Mouse (Mus musculus): ENCODE measurements around the gene Adora1. TPM values are rescaled to one million over a fixed set of nuclear protein-coding genes. Genes with fewer than 3 reads are reported as not detected.

Adora1 gene
- 0.64 and 1.0 TPM in 2 replicates for polyA plus RNA-seq (2016; fragmentation: Nextera tagmentation; extraction: Ambion mirVana)

- Histone ChIP-seq H3K4me3 (peak within 1 kb of the TSS; percentile 44), H3K9ac (replicated peaks) (peak within 1 kb of the TSS; percentile 48; the same call in 1 of the 2 replicates), H3K4me1 (peaks cover 15% of the 10 kb centered on the region), H3K4me2 (replicated peaks) (peak within 1 kb of the TSS; percentile 68), H3K27me3 (peaks cover 60% of the 10 kb centered on the region), H3K36me3 (no peaks in the 10 kb centered on the region), H3K27ac (replicated peaks) (no peak within 1 kb of the TSS), H3K9me3 (no peaks in the 10 kb centered on the region)
- no peak for ATAC-seq (ENCODE audit: low FRiP score, low read depth)
- WGBS, result 1% methylated on average over 37 of the region's 37 CpGs
Observed at GRCm38 (mm10) chr1:134235391-134235921, at the start of gene Adora1. TSS of gene Adora1 (minus strand) at chr1:134235431.

GRCm38 (mm10) chr1:134283108-134283507 is 47.9 kb upstream of the Adora1 start:
- H3K9ac ChIP-seq (replicated peaks), result no peak overlapping the region
- ATAC-seq (ENCODE audit: low FRiP score, low read depth), result no peak
- no peak overlapping the region for H3K27ac ChIP-seq (replicated peaks)
- no peak overlapping the region for H3K4me2 ChIP-seq (replicated peaks)
- WGBS, result 57% methylated on average over 1 of the region's 1 CpGs
- no peaks in the 10 kb centered on the region for H3K4me1 ChIP-seq
- no peak overlapping the region for H3K4me3 ChIP-seq
- H3K9me3 ChIP-seq, result no peaks in the 10 kb centered on the region
- H3K27me3 ChIP-seq, result no peaks in the 10 kb centered on the region
- no peaks in the 10 kb centered on the region for H3K36me3 ChIP-seq

- no peak for ATAC-seq (ENCODE audit: low FRiP score, low read depth)
- no peaks in the 10 kb centered on the region for H3K9me3 ChIP-seq
- WGBS, result 80% methylated on average over 3 of the region's 3 CpGs
- H3K27ac ChIP-seq (replicated peaks), result no peak overlapping the region
- no peaks in the 10 kb centered on the region for H3K4me1 ChIP-seq
- H3K27me3 ChIP-seq, result no peaks in the 10 kb centered on the region
- no peak overlapping the region for H3K4me2 ChIP-seq (replicated peaks)
- H3K4me3 ChIP-seq, result no peak overlapping the region
- no peak overlapping the region for H3K9ac ChIP-seq (replicated peaks)
- no peaks in the 10 kb centered on the region for H3K36me3 ChIP-seq
Observed at GRCm38 (mm10) chr1:134282342-134282741, 47.1 kb upstream of the Adora1 start.

GRCm38 (mm10) chr1:134281563-134281962 is 46.3 kb upstream of the Adora1 start:
- ATAC-seq (ENCODE audit: low FRiP score, low read depth), result no peak
- no peak overlapping the region for H3K27ac ChIP-seq (replicated peaks)
- WGBS, result 79% methylated on average over 4 of the region's 4 CpGs
- no peaks in the 10 kb centered on the region for H3K9me3 ChIP-seq
- no peaks in the 10 kb centered on the region for H3K4me1 ChIP-seq
- no peak overlapping the region for H3K9ac ChIP-seq (replicated peaks)
- H3K4me2 ChIP-seq (replicated peaks), result no peak overlapping the region
- H3K36me3 ChIP-seq, result no peaks in the 10 kb centered on the region
- no peak overlapping the region for H3K4me3 ChIP-seq
- no peaks in the 10 kb centered on the region for H3K27me3 ChIP-seq

GRCm38 (mm10) chr1:134280174-134280573 is 44.9 kb upstream of the Adora1 start:
- no peak overlapping the region for H3K4me2 ChIP-seq (replicated peaks)
- H3K27ac ChIP-seq (replicated peaks), result no peak overlapping the region
- no peak overlapping the region for H3K9ac ChIP-seq (replicated peaks)
- H3K36me3 ChIP-seq, result no peaks in the 10 kb centered on the region
- H3K4me1 ChIP-seq, result no peaks in the 10 kb centered on the region
- no peaks in the 10 kb centered on the region for H3K9me3 ChIP-seq
- ATAC-seq (ENCODE audit: low FRiP score, low read depth), result no peak
- WGBS, result 74% methylated on average over 5 of the region's 5 CpGs
- no peaks in the 10 kb centered on the region for H3K27me3 ChIP-seq
- H3K4me3 ChIP-seq, result no peak overlapping the region

GRCm38 (mm10) chr1:134276823-134277222 is 41.6 kb upstream of the Adora1 start:
- H3K9ac ChIP-seq (replicated peaks), result no peak overlapping the region
- H3K4me1 ChIP-seq, result peaks cover 3% of the 10 kb centered on the region; the same call in 1 of the 2 replicates
- H3K9me3 ChIP-seq, result no peaks in the 10 kb centered on the region
- 77% methylated on average over 7 of the region's 7 CpGs for WGBS
- no peak overlapping the region for H3K4me3 ChIP-seq
- H3K36me3 ChIP-seq, result no peaks in the 10 kb centered on the region
- H3K4me2 ChIP-seq (replicated peaks), result no peak overlapping the region
- 0 out of 2 replicates have a peak, but pooled peaks cover 5% of the 10 kb centered on the region for H3K27me3 ChIP-seq
- no peak for ATAC-seq (ENCODE audit: low FRiP score, low read depth)
- H3K27ac ChIP-seq (replicated peaks), result no peak overlapping the region

- WGBS, result 80% methylated on average over 13 of the region's 13 CpGs
- ATAC-seq (ENCODE audit: low FRiP score, low read depth), result no peak
Observed at GRCm38 (mm10) chr1:134275616-134276464, 40.6 kb upstream of the Adora1 start.

GRCm38 (mm10) chr1:134274483-134274920 is 39.3 kb upstream of the Adora1 start:
- ATAC-seq (ENCODE audit: low FRiP score, low read depth), result no peak
- H3K27ac ChIP-seq (replicated peaks), result no peak overlapping the region
- 85% methylated on average over 7 of the region's 7 CpGs for WGBS
- H3K4me3 ChIP-seq, result no peak overlapping the region
- no peak overlapping the region for H3K4me2 ChIP-seq (replicated peaks)
- no peak overlapping the region for H3K9ac ChIP-seq (replicated peaks)
- H3K9me3 ChIP-seq, result no peaks in the 10 kb centered on the region
- 0 out of 2 replicates have a peak, but pooled peaks cover 5% of the 10 kb centered on the region for H3K27me3 ChIP-seq
- H3K36me3 ChIP-seq, result no peaks in the 10 kb centered on the region
- H3K4me1 ChIP-seq, result peaks cover 3% of the 10 kb centered on the region; the same call in 1 of the 2 replicates

More at GRCm38 (mm10) chr1:134275616-134276464, 40.6 kb upstream of the Adora1 start:
- no peak overlapping the region for H3K27ac ChIP-seq (replicated peaks)
- H3K9me3 ChIP-seq, result no peaks in the 10 kb centered on the region
- no peak overlapping the region for H3K4me3 ChIP-seq
- H3K36me3 ChIP-seq, result no peaks in the 10 kb centered on the region
- peaks cover 3% of the 10 kb centered on the region; the same call in 1 of the 2 replicates for H3K4me1 ChIP-seq
- H3K9ac ChIP-seq (replicated peaks), result no peak overlapping the region
- H3K27me3 ChIP-seq, result 0 out of 2 replicates have a peak, but pooled peaks cover 5% of the 10 kb centered on the region
- H3K4me2 ChIP-seq (replicated peaks), result no peak overlapping the region

GRCm38 (mm10) chr1:134273493-134274395 is 38.5 kb upstream of the Adora1 start:
- Histone ChIP-seq H3K4me1 (peaks cover 3% of the 10 kb centered on the region; the same call in 1 of the 2 replicates), H3K27ac (replicated peaks) (no peak overlapping the region), H3K4me3 (no peak overlapping the region), H3K9me3 (no peaks in the 10 kb centered on the region), H3K36me3 (no peaks in the 10 kb centered on the region), H3K4me2 (replicated peaks) (no peak overlapping the region), H3K27me3 (0 out of 2 replicates have a peak, but pooled peaks cover 5% of the 10 kb centered on the region), H3K9ac (replicated peaks) (no peak overlapping the region)
- 59% methylated on average over 9 of the region's 9 CpGs for WGBS
- ATAC-seq (ENCODE audit: low FRiP score, low read depth), result no peak

- WGBS, result 32% methylated on average over 5 of the region's 5 CpGs
Observed at GRCm38 (mm10) chr1:134272754-134273250, 37.6 kb upstream of the Adora1 start.

GRCm38 (mm10) chr1:134270026-134270425 is 34.8 kb upstream of the Adora1 start:
- 0 out of 2 replicates have a peak, but pooled peaks cover 5% of the 10 kb centered on the region for H3K27me3 ChIP-seq
- no peak overlapping the region for H3K4me2 ChIP-seq (replicated peaks)
- WGBS, result 64% methylated on average over 7 of the region's 7 CpGs
- no peak for ATAC-seq (ENCODE audit: low FRiP score, low read depth)
- peaks cover 3% of the 10 kb centered on the region; the same call in 1 of the 2 replicates for H3K4me1 ChIP-seq
- H3K27ac ChIP-seq (replicated peaks), result no peak overlapping the region
- no peak overlapping the region for H3K4me3 ChIP-seq
- no peak overlapping the region for H3K9ac ChIP-seq (replicated peaks)
- no peaks in the 10 kb centered on the region for H3K9me3 ChIP-seq
- H3K36me3 ChIP-seq, result no peaks in the 10 kb centered on the region

More at GRCm38 (mm10) chr1:134272754-134273250, 37.6 kb upstream of the Adora1 start:
- Histone ChIP-seq H3K4me2 (replicated peaks) (no peak overlapping the region), H3K36me3 (no peaks in the 10 kb centered on the region), H3K9ac (replicated peaks) (no peak overlapping the region), H3K4me1 (peaks cover 3% of the 10 kb centered on the region; the same call in 1 of the 2 replicates), H3K27me3 (0 out of 2 replicates have a peak, but pooled peaks cover 5% of the 10 kb centered on the region), H3K4me3 (no peak overlapping the region), H3K27ac (replicated peaks) (no peak overlapping the region), H3K9me3 (no peaks in the 10 kb centered on the region)
- ATAC-seq (ENCODE audit: low FRiP score, low read depth), result no peak

All from midbrain, embryonic 12.5 days (tissue).